Mouse (Mus musculus) E14TG2a.4 (cell line): Measurements from ENCODE around the gene Fxyd6.

Experiments
- CTCF ChIP-seq: conservative IDR thresholded peaks from 2 replicates; pipeline ENCODE4 v1.5.1; 2014; ENCODE audit warnings: low read length
- NANOG ChIP-seq: IDR thresholded peaks from 2 replicates; pipeline ENCODE4 v1.6.1; 2014; ENCODE audit warnings: borderline replicate concordance, low read length, mixed read lengths

- no peak for TF ChIP-seq CTCF
- peak; percentile 98 for TF ChIP-seq NANOG
Observed at GRCm38 (mm10) chr9:45349181-45349580, 20.8 kb upstream of the Fxyd6 start.
